Mouse (Mus musculus) layer of hippocampus, postnatal 36 days (tissue): ENCODE data around the gene Galnt10. TPM values are rescaled to one million over a fixed set of nuclear protein-coding genes. Genes with fewer than 3 reads are reported as not detected.

Source experiments
- DNase-seq, 2 experiments: peaks; one replicate each; pipeline ENCODE4 v3.0.0; 2022
- total RNA-seq, 2 experiments: library from RNA; stranded (reverse); gene quantifications; 2 replicates each; pipeline ENCODE4 v1.2.3; 2021

Gene Galnt10
- total RNA-seq, 2 experiments from 2014 or later = 6.9 to 7.3 TPM

DNA sequence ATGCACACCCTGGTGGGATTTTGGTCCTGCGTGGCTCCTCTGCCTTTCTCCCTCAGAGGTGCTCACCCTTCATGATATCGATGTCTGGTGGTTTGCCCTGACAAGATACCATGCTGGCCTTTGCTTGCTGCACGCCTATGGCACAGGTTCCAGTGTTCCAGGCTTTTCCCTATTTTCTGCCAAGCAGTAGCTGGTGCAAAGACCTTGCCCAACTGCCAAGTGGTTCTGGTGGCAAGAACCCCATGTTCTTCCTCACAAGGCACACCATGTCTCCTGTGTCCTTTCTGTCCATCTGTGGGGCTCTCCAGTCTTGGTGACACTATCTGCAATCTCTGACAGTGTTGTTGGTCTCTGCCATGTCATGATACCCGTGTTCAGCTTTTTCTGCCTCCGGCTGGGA lies 45.6 kb downstream of the Galnt10 start:
- DNase-seq = no peak

- DNase-seq = no peak
These were observed 46.7 kb downstream of the Galnt10 start for GRCm38 (mm10) chr11:57691939-57692338.

DNA sequence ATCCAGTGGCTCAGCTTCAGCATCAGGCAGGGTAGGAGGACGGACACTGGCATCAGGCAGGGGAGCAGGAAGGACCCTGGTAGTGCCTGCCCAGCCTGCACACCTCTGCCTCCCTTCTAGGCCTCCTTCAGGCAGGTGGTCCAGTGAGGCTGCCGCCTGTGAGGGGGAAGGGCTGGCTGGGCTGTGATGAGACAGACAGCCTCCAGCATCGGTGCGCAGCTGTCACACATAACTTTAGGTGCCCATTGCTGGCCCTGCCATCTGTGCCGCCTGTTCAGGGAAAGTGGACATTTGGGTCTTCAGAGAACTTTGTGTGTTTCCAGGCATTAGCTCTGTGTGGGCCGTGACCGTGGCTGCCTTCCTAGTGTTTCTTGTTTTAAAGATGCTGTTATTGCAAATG lies 47.5 kb downstream of the Galnt10 start:
- DNase-seq = no peak

- DNase-seq = no peak
These were observed 49.2 kb downstream of the Galnt10 start for GRCm38 (mm10) chr11:57694486-57694885.

DNA sequence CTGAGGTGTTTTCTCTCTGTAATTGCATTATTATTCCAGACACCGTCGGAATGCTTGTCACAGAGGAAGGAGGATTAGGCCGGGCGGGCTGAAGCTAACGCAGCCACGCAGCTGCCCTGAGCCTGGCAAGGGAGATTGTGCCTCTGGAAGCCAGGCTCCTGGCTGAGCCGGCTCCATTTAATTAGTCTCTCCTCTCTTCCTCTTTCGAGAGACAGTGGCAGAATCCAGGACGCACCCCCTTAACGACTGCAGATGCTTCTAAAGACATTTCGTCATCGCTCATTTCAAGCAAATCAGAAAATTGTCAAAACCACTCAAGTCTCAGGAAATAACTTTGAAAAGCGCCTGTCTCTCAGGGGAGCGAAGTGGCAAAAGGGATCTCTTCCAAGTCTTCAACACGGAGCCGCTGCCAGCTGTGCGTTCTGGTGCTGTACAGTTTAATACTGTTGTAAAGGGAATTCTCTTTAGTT lies 51.0 kb downstream of the Galnt10 start:
- no peak for DNase-seq

- no peak for DNase-seq
These were observed 51.6 kb downstream of the Galnt10 start for GRCm38 (mm10) chr11:57696807-57697251.

- DNase-seq = no peak
These were observed 54.9 kb downstream of the Galnt10 start for GRCm38 (mm10) chr11:57700114-57700513.

- DNase-seq = peak in 1 of 2 experiments; percentile 32
These were observed 56.1 kb downstream of the Galnt10 start for GRCm38 (mm10) chr11:57701193-57701925.

DNA sequence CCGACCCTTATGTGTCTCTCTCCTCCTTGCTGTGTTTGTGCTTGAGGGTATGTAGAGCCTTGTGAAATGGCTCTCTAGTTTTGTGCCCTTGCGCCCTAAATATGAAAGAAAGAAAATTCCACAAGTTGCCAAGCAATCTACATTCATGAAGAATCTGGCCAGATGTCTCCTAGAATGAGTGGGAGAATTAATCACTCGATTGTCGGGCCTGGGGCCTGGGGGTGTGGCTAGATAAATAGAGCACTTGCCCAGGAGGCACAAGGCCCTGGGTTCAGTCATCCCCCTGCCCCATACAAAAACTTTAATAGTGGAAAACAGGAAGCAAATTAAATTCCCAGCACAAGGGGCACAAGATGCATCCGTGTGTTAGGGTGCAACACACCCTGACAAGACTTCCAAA lies 56.7 kb downstream of the Galnt10 start:
- DNase-seq = no peak

DNA sequence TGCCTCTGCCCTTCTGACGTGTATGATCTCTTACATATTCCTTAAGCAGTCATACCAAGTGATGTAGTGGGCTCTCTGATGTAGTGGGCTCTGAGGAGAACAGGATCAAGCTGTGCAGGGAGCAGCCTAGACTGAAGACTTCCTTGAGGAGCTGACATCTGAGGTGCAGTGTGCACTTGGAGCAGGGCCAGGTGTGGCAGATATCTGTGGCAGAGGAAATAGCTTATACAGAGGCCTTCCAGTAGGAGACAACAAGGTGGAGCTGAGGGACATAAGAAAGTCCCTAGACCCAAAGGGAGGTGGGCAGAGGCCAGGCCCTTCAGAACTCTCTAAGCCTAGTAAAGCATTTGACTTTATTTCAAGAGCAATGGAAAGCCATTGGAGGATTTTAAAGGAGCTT lies 61.4 kb downstream of the Galnt10 start:
- DNase-seq = no peak

GRCm38 (mm10) chr11:57707114-57707798 lies 62.0 kb downstream of the Galnt10 start:
- no peak for DNase-seq

DNA sequence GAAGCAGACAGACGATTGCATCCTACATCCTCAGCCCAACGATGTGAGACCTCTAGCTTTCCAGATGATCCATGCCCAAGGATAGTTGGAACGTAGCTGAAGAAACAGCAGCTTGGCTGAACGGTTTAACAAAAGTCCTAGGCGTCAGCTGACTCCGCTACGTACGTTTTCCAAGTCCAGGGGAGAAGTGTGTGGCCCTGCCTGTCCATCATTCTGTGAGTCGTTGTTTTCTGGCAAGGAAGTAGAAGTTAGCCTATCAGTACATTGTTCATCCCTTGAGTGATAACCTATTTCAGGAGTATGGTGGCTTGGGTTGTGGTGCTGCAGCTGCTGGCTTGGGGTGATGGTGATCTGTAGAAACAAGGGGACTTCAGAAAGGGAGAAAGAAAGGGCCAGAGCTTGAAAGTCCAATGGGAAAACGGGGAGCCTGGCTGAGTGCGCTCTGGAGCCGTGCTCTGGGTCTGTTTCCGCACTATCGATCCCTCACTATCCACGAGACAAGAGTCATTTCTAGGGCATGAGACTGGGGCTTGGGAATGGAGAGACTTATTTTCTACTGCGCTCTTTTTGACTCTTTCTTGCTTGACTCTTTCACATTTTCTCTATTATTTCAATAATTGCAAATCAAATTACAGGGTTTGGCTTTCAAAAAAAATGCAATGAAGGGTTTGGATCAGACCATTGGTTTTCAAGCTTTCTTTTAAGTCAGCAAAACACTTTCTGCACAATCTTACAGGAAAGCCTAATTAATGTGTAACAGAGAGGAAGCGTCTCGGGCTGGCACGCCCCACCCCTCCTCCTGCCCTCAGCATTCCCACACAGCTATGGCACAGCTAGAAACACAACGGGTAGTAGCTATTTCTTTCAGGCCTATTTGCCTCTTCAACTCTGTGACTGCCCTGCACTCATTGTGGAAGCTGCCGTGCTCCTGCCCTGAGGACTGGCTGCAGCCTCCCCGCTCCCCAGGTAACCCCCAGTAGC lies 63.2 kb downstream of the Galnt10 start:
- no peak for DNase-seq

- DNase-seq = no peak
These were observed 68.7 kb downstream of the Galnt10 start for GRCm38 (mm10) chr11:57713960-57714359.

GRCm38 (mm10) chr11:57716721-57717120 lies 71.5 kb downstream of the Galnt10 start:
- no peak for DNase-seq

DNA sequence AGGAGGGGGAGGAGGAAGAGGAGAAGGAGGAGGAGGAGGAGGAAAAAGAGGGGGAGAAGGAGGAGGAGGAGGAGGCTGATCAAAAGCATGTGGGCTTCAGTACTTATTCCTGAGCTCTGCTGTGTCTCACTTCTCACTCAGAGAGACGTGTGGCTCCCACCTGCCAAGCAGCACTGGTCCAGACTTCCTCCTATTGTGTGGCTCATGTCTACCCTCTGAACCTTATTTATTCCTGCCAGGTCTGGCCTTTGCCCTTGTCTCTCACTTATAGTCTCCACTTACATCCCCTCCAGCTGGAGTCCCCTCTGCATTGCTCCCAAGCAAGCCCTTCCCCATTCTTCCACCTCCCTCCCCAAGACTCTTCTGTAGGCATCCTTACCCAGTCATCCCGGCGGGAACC lies 72.2 kb downstream of the Galnt10 start:
- DNase-seq = no peak

DNA sequence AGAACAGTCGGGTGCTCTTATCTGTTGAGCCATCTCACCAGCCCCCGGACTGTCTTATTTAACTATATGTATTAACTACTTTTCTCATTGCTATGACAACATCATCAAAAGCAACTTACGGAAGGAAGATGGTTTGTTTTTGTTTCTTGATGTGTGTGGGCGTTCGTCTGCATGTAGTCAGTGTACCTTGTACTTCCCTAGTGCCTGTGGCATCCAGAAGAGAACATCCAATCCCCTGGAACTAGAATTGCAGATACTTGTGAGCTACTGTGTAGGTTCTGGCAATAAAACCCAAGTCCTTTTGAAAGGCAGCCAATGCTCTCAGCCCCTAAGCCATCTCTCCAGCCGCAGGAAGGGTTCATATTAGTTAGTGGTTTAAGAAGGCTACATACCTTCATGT lies 72.8 kb downstream of the Galnt10 start:
- DNase-seq = no peak

- DNase-seq = no peak
These were observed 74.4 kb downstream of the Galnt10 start for GRCm38 (mm10) chr11:57719631-57720030.

DNA sequence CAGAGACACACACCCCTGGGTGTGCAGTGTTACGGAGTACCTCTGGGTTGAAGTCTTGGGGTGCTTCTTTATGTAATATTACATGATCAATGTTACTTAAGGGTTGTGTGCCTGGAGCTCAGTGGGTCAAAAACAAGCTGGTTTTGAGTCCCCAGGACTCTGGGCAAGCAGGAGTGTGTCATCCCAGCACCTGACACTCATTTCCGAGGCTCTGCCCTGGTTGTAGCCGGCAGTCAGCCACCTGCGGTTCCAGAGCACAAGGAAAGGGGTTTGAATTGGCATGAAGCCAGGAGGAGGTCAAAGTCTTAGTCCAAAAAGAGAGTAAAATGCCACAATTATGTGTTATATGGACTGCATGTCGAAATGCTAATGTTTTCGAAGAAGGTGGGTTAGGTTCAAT lies 74.8 kb downstream of the Galnt10 start:
- no peak for DNase-seq

- DNase-seq = no peak
These were observed 79.7 kb downstream of the Galnt10 start for GRCm38 (mm10) chr11:57724791-57725463.

- no peak for DNase-seq
These were observed 80.7 kb downstream of the Galnt10 start for GRCm38 (mm10) chr11:57725926-57726325.

DNA sequence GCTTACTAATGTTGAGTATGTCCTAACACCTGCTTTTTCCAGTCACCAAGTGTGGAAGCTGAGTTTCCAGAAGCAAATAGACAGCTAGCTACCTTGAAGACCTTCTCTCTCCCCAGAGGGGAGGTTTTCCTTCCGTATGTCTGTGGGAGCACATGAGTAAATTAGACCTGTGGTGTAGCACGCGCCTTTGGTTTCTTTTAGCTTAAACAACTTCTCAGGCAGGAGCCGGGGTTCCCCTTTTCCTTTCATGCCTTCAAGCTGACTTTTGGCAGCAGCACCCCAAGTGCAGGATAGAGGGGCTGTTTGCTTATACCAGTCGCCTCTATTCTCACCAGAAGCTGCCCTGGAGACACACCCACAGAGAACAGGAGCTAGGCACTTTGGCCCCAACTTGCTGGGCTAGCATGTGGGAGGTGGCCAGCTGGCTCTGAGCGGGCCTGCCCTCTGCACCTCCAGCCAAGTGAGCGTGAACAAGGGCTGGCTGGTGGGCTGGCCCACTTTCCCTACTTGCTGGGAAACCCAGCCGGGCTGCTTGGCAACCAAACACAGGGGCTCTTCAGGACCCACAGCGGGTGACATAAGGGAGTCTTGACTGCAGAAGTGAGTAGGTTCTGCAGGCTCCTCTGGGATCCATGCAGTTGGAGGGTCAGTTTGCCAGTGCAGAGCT lies 82.2 kb downstream of the Galnt10 start:
- peak; percentile 50 to 74 for DNase-seq
